Mouse (Mus musculus) forebrain, embryonic 12.5 days (tissue): ENCODE data around the gene Abcf2. TPM values are rescaled to one million over a fixed set of nuclear protein-coding genes. Genes with fewer than 3 reads are reported as not detected.

Experiments
- microRNA counts: library from miRNA; unstranded; fragments of <30 nt; microRNA quantifications from one replicate; lab custom pipeline; 2017
- microRNA-seq: library from miRNA; unstranded; fragments of <30 nt; microRNA quantifications from one replicate; pipeline ENCODE4, GENCODE M21; 2017
- polyA plus RNA-seq: library from polyadenylated mRNA; unstranded; fragments of >200 nt; fragmentation: Nextera tagmentation; extraction: Ambion mirVana; gene quantifications from 2 replicates; pipeline ENCODE4 v1.2.1, GENCODE M21; 2016

Gene Abcf2
- polyA plus RNA-seq, 1 experiment from 2014 or later = 142 TPM

MicroRNAs within 50 kb of the gene (microRNA counts, 519-probe panel; counts per million panel counts)
- microRNA mmu-miR-671-3p (lab: Ali Mortazavi, UCI) = not detected
- not detected for microRNA mmu-miR-671-5p (lab: Ali Mortazavi, UCI)

Small RNA genes lying within 50 kb of the gene (microRNA-seq; reads per million reads assigned to microRNA genes)
- 699 reads per million, percentile 72 among the genes with 10 or more reads in this experiment for gene Mir671

Other genes with a start within 250 kb of the Abcf2 start
- 9.8 and 10.1 TPM in 2 replicates for gene Kcnh2, start 225.9 kb downstream of the Abcf2 start, polyA plus RNA-seq
- 7.1 and 7.2 TPM in 2 replicates for gene Nos3, start 212.7 kb downstream of the Abcf2 start, polyA plus RNA-seq
- gene Atg9b, start 185.3 kb downstream of the Abcf2 start, polyA plus RNA-seq = 0.34 and 0.53 TPM in 2 replicates
- 43.6 and 47.4 TPM in 2 replicates for gene Abcb8, start 183.8 kb downstream of the Abcf2 start, polyA plus RNA-seq
- gene Asic3, start 164.1 kb downstream of the Abcf2 start, polyA plus RNA-seq = 0.20 and 0.37 TPM in 2 replicates
- gene Cdk5, start 153.9 kb downstream of the Abcf2 start, polyA plus RNA-seq = 62.2 and 63.7 TPM in 2 replicates
- 28.9 and 29.8 TPM in 2 replicates for gene Slc4a2, start 153.6 kb downstream of the Abcf2 start, polyA plus RNA-seq
- gene Fastk, start 132.2 kb downstream of the Abcf2 start, polyA plus RNA-seq = 97.1 and 102 TPM in 2 replicates
- 28.6 and 30.7 TPM in 2 replicates for gene Tmub1, start 129.6 kb downstream of the Abcf2 start, polyA plus RNA-seq
- gene Agap3, start 125.3 kb downstream of the Abcf2 start, polyA plus RNA-seq = 41.1 and 61.2 TPM in 2 replicates
- gene Gbx1, start 50.3 kb downstream of the Abcf2 start, polyA plus RNA-seq = 1.1 and 1.2 TPM in 2 replicates
- 0.10 TPM in 1 of 2 replicates, not detected in the other for gene Asb10, start 36.5 kb downstream of the Abcf2 start, polyA plus RNA-seq
- 0.24 and 0.37 TPM in 2 replicates for gene 4931409K22Rik, start 20.7 kb downstream of the Abcf2 start, polyA plus RNA-seq
- gene Chpf2, start 9.3 kb upstream of the Abcf2 start, polyA plus RNA-seq = 18.7 and 18.8 TPM in 2 replicates
- 101 and 113 TPM in 2 replicates for gene Smarcd3, start 46.9 kb upstream of the Abcf2 start, polyA plus RNA-seq
- gene Nub1, start 108.1 kb upstream of the Abcf2 start, polyA plus RNA-seq = 36.4 and 39.2 TPM in 2 replicates
- 6.6 and 10.1 TPM in 2 replicates for gene Wdr86, start 153.3 kb upstream of the Abcf2 start, polyA plus RNA-seq
- not detected in 2 replicates for gene Crygn, start 180.5 kb upstream of the Abcf2 start, polyA plus RNA-seq